Mouse (Mus musculus) cerebellum, postnatal 10 days (tissue): Measurements from ENCODE around the gene Igf2r.

ENCODE experiments used
- DNase-seq, 2 experiments: peaks; one replicate each; pipeline ENCODE4 v3.0.0; 2021; ENCODE audit warnings: mixed read lengths in 2 of 2

Igf2r gene

GRCm38 (mm10) chr17:12769380-12769921 lies at the start of gene Igf2r:
TSS of gene Igf2r (minus strand) at chr17:12769664.
- DNase-seq, result peak; percentile 96

- no peak for DNase-seq
These were observed 46.4 kb upstream of the Igf2r start for GRCm38 (mm10) chr17:12815885-12816284.

GRCm38 (mm10) chr17:12814502-12814901 lies 45.0 kb upstream of the Igf2r start:
- no peak for DNase-seq

- no peak for DNase-seq
These were observed 41.5 kb upstream of the Igf2r start for GRCm38 (mm10) chr17:12810973-12811303.

GRCm38 (mm10) chr17:12810103-12810972 lies 40.9 kb upstream of the Igf2r start:
- peak; percentile 80 to 89 for DNase-seq

DNA sequence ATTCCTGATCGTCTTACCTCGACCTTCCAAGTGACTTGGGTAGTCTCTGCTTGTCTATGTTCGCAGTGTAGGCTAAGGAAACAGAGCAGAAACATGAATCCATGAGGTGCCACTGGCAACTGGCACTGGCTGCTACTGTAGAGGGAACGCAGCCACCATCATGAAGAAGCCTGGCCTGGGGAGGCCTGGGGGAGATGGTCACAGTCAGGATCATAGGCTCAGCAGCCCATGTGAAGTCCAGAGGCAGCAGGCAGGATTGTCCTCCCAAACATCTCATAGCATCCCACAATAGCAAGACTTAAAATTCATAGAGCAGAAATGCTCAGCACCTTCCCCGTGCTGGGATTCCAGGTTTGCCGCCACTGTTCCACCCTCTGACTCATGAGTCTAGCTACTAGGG lies 39.4 kb upstream of the Igf2r start:
- DNase-seq, result no peak

GRCm38 (mm10) chr17:12804584-12805445 lies 35.4 kb upstream of the Igf2r start:
- DNase-seq, result no peak

DNA sequence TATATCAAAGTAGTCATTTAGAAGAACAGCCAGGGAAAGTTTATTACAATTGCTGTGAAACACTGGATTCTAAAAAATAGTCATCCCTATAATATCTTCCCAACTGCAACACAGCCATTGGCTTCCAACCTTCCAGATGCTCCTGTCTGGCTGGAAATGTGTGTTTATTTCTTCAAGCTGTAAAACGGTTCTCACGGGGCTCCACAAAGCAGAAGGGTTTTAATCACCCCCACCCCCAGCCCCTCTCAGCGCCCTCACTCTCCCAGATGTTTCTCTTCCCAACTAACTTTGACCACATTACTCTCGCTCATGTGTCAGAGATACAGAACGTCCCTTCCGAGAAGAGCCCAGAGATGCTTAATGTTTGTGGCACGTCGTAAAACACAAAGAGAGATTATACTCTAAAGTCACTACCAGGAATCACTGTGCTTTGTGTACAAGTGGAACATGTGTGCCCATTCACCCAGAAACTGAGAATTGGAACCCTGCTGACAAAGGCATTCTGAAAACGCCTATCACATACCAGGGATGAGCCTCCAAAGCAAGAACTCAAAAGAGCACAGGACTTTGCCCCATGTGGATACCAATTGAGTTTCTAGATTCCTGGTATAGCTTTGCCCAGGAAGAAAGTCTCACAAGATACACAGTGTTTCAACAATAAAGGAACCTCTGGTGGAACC lies 32.5 kb upstream of the Igf2r start:
- DNase-seq, result no peak

- no peak for DNase-seq
These were observed 30.2 kb upstream of the Igf2r start for GRCm38 (mm10) chr17:12799368-12800275.

- DNase-seq, result no peak
These were observed 29.1 kb upstream of the Igf2r start for GRCm38 (mm10) chr17:12798571-12798970.

- no peak for DNase-seq
These were observed 28.1 kb upstream of the Igf2r start for GRCm38 (mm10) chr17:12797427-12798029.

- DNase-seq, result no peak
These were observed 27.2 kb upstream of the Igf2r start for GRCm38 (mm10) chr17:12796633-12797032.

GRCm38 (mm10) chr17:12793660-12794406 lies 24.4 kb upstream of the Igf2r start:
- DNase-seq, result peak; percentile 67 to 70

GRCm38 (mm10) chr17:12792422-12793206 lies 23.1 kb upstream of the Igf2r start:
- peak; percentile 35 to 40 for DNase-seq

DNA sequence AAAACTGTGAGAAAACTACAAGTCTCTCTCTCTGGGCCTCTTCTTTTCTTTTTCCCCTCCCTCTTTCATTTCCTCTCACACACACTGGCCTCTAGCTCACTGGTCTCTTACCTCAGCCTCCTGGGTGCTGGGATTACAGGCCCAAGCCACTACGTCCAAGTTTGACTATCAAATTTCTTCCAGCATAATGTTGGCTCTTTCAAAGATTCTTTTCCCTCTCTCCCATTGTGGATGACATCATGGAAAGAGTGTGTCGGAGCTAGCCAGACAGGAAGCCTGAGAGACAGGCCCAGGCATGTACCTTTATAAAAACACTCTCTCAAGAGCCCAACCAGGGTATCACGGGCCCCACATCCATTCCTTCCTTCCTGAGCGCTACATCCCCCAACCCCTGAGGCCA lies 22.0 kb upstream of the Igf2r start:
- DNase-seq, result no peak

DNA sequence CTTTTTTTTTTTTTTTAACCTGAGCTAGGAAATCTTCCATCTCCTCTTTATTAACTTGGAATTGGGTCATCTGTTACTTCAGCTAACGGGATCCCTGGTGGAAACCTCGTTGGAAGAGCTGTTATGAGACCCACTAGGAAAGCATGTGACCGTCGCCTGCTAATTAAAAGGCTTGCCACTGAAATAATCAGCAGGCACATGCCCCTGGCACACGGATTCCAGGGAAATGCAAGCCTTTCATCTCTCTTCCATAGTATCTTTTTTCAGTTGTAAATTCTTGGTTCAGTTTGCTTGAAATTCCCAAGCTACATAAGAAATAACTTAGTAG lies 21.6 kb upstream of the Igf2r start:
- DNase-seq, result no peak

- peak; percentile 18 to 23 for DNase-seq
These were observed 21.1 kb upstream of the Igf2r start for GRCm38 (mm10) chr17:12790353-12791078.

DNA sequence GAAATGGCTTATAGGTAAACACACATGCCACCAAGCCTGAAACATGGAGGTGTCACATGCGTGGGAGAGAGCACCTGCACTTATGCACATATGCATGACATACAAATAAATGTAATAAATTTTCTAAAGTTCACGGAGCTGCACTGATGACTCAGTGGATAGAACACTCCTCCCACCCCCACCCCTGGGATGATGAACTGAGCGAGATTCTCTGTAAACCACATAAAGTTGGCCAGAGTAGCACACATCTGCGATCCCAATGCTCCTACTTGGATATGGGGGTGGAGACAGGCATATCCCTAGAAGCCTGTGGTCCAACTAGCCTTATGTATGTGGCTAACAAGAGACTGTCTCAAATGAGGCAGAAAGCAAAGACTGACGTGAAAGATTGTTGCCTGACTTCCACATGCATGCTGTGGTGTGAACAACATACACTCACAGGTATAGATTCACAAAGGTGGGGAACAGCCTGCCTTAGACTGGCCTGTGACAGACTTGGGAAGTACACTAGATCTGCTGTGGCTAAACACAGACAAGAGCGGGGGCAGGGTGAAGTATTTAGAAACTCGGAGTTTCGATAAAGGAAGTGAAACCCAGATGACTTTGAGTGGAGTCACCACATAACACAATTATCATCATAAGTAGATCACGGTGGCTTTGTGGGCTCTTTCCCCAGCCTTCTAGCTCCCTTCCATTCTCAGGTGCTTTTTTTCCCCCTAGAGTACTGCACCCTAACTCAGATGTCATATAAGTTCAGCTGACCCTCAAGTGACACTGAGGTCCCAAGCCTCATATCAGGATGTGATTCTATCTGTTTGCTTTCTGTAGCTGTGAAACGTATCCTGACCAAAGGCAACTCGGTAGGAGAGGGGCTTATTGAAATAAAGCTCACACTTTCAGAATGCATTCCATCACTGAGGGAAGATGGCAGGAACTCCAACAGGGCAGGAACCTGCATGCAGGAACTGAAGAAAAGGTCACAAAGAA lies 13.7 kb upstream of the Igf2r start:
- DNase-seq, result no peak
